Mouse (Mus musculus): ENCODE data around the gene Chsy1. TPM values are rescaled to one million over a fixed set of nuclear protein-coding genes. Genes with fewer than 3 reads are reported as not detected.

The Chsy1 gene
- polyA plus RNA-seq, 1 experiment from 2014 or later, result 11.4 TPM

GRCm38 (mm10) chr7:66142514-66142913 lies 33.2 kb downstream of the Chsy1 start:
- no peak for ATAC-seq
- no peak overlapping the region for H3K27ac ChIP-seq (ENCODE audit: low read length)
- H3K4me1 ChIP-seq (replicated peaks; ENCODE audit: control insufficient read depth, insufficient read depth, low read length), result peaks cover 39% of the 10 kb centered on the region
- no peak overlapping the region for H3K9ac ChIP-seq (replicated peaks; ENCODE audit: low read depth, low read length)
- 79% methylated on average over 7 of the region's 7 CpGs for WGBS
- no peaks in the 10 kb centered on the region for H3K36me3 ChIP-seq (ENCODE audit: control insufficient read depth, insufficient read depth)
- no peak overlapping the region for H3K4me2 ChIP-seq (ENCODE audit: low read length)
- no peaks in the 10 kb centered on the region for H3K9me3 ChIP-seq (ENCODE audit: control insufficient read depth, low read length)
- H3K27me3 ChIP-seq (replicated peaks; ENCODE audit: control insufficient read depth, insufficient read depth, low read length), result no peaks in the 10 kb centered on the region
- H3K4me3 ChIP-seq (replicated peaks; ENCODE audit: low read length), result no peak overlapping the region

GRCm38 (mm10) chr7:66144543-66144942 lies 35.2 kb downstream of the Chsy1 start:
- no peak overlapping the region for H3K4me3 ChIP-seq (replicated peaks; ENCODE audit: low read length)
- H3K4me2 ChIP-seq (ENCODE audit: low read length), result no peak overlapping the region
- peaks cover 31% of the 10 kb centered on the region for H3K4me1 ChIP-seq (replicated peaks; ENCODE audit: control insufficient read depth, insufficient read depth, low read length)
- no peak overlapping the region for H3K27ac ChIP-seq (ENCODE audit: low read length)
- H3K9me3 ChIP-seq (ENCODE audit: control insufficient read depth, low read length), result no peaks in the 10 kb centered on the region
- no peaks in the 10 kb centered on the region for H3K27me3 ChIP-seq (replicated peaks; ENCODE audit: control insufficient read depth, insufficient read depth, low read length)
- 91% methylated on average over 2 of the region's 2 CpGs for WGBS
- no peaks in the 10 kb centered on the region for H3K36me3 ChIP-seq (ENCODE audit: control insufficient read depth, insufficient read depth)
- H3K9ac ChIP-seq (replicated peaks; ENCODE audit: low read depth, low read length), result no peak overlapping the region
- ATAC-seq, result no peak

- no peaks in the 10 kb centered on the region for H3K27me3 ChIP-seq (replicated peaks; ENCODE audit: control insufficient read depth, insufficient read depth, low read length)
- H3K27ac ChIP-seq (ENCODE audit: low read length), result no peak overlapping the region
- WGBS, result 100% methylated on average over 1 of the region's 1 CpGs
- H3K4me1 ChIP-seq (replicated peaks; ENCODE audit: control insufficient read depth, insufficient read depth, low read length), result peaks cover 18% of the 10 kb centered on the region
- H3K9ac ChIP-seq (replicated peaks; ENCODE audit: low read depth, low read length), result no peak overlapping the region
- H3K9me3 ChIP-seq (ENCODE audit: control insufficient read depth, low read length), result no peaks in the 10 kb centered on the region
- H3K4me3 ChIP-seq (replicated peaks; ENCODE audit: low read length), result no peak overlapping the region
- ATAC-seq, result no peak
- no peaks in the 10 kb centered on the region for H3K36me3 ChIP-seq (ENCODE audit: control insufficient read depth, insufficient read depth)
- H3K4me2 ChIP-seq (ENCODE audit: low read length), result no peak overlapping the region
Observed at GRCm38 (mm10) chr7:66147156-66147555, 37.8 kb downstream of the Chsy1 start.

- Histone ChIP-seq H3K4me3 (replicated peaks; ENCODE audit: low read length) (no peak overlapping the region), H3K27ac (ENCODE audit: low read length) (no peak overlapping the region), H3K4me2 (ENCODE audit: low read length) (no peak overlapping the region), H3K4me1 (replicated peaks; ENCODE audit: control insufficient read depth, insufficient read depth, low read length) (peaks cover 13% of the 10 kb centered on the region), H3K9me3 (ENCODE audit: control insufficient read depth, low read length) (no peaks in the 10 kb centered on the region), H3K9ac (replicated peaks; ENCODE audit: low read depth, low read length) (no peak overlapping the region), H3K36me3 (ENCODE audit: control insufficient read depth, insufficient read depth) (peaks cover 4% of the 10 kb centered on the region; the same call in 1 of the 2 replicates), H3K27me3 (replicated peaks; ENCODE audit: control insufficient read depth, insufficient read depth, low read length) (no peaks in the 10 kb centered on the region)
- 94% methylated on average over 3 of the region's 3 CpGs for WGBS
- ATAC-seq, result no peak
Observed at GRCm38 (mm10) chr7:66147816-66148215, 38.5 kb downstream of the Chsy1 start.

- Histone ChIP-seq H3K9ac (replicated peaks; ENCODE audit: low read depth, low read length) (no peak overlapping the region), H3K27me3 (replicated peaks; ENCODE audit: control insufficient read depth, insufficient read depth, low read length) (no peaks in the 10 kb centered on the region), H3K4me3 (replicated peaks; ENCODE audit: low read length) (no peak overlapping the region), H3K4me1 (replicated peaks; ENCODE audit: control insufficient read depth, insufficient read depth, low read length) (peaks cover 11% of the 10 kb centered on the region), H3K27ac (ENCODE audit: low read length) (no peak overlapping the region), H3K9me3 (ENCODE audit: control insufficient read depth, low read length) (no peaks in the 10 kb centered on the region), H3K4me2 (ENCODE audit: low read length) (no peak overlapping the region), H3K36me3 (ENCODE audit: control insufficient read depth, insufficient read depth) (peaks cover 5% of the 10 kb centered on the region; the same call in 1 of the 2 replicates)
- WGBS, result 50% methylated on average over 8 of the region's 8 CpGs
- no peak for ATAC-seq
Observed at GRCm38 (mm10) chr7:66149506-66149905, 40.2 kb downstream of the Chsy1 start.

- H3K9ac ChIP-seq (replicated peaks; ENCODE audit: low read depth, low read length), result no peak overlapping the region
Observed at GRCm38 (mm10) chr7:66150411-66150810, 41.1 kb downstream of the Chsy1 start.

GRCm38 (mm10) chr7:66157413-66157812 lies 48.1 kb downstream of the Chsy1 start:
- Histone ChIP-seq H3K9me3 (ENCODE audit: control insufficient read depth, low read length) (no peaks in the 10 kb centered on the region), H3K27ac (ENCODE audit: low read length) (no peak overlapping the region), H3K9ac (replicated peaks; ENCODE audit: low read depth, low read length) (no peak overlapping the region), H3K27me3 (replicated peaks; ENCODE audit: control insufficient read depth, insufficient read depth, low read length) (no peaks in the 10 kb centered on the region), H3K4me1 (replicated peaks; ENCODE audit: control insufficient read depth, insufficient read depth, low read length) (peaks cover 4% of the 10 kb centered on the region; the same call in 1 of the 2 replicates), H3K36me3 (ENCODE audit: control insufficient read depth, insufficient read depth) (peaks cover 5% of the 10 kb centered on the region; the same call in 1 of the 2 replicates), H3K4me2 (ENCODE audit: low read length) (no peak overlapping the region), H3K4me3 (replicated peaks; ENCODE audit: low read length) (no peak overlapping the region)
- ATAC-seq, result no peak
- WGBS, result 56% methylated on average over 9 of the region's 9 CpGs

More at GRCm38 (mm10) chr7:66150411-66150810, 41.1 kb downstream of the Chsy1 start:
- no peak overlapping the region for H3K4me2 ChIP-seq (ENCODE audit: low read length)
- WGBS, result 68% methylated on average over 3 of the region's 3 CpGs
- no peaks in the 10 kb centered on the region for H3K9me3 ChIP-seq (ENCODE audit: control insufficient read depth, low read length)
- H3K4me3 ChIP-seq (replicated peaks; ENCODE audit: low read length), result no peak overlapping the region
- H3K4me1 ChIP-seq (replicated peaks; ENCODE audit: control insufficient read depth, insufficient read depth, low read length), result peaks cover 11% of the 10 kb centered on the region
- H3K36me3 ChIP-seq (ENCODE audit: control insufficient read depth, insufficient read depth), result peaks cover 5% of the 10 kb centered on the region; the same call in 1 of the 2 replicates
- ATAC-seq, result no peak
- H3K27ac ChIP-seq (ENCODE audit: low read length), result no peak overlapping the region
- no peaks in the 10 kb centered on the region for H3K27me3 ChIP-seq (replicated peaks; ENCODE audit: control insufficient read depth, insufficient read depth, low read length)

- H3K9me3 ChIP-seq (ENCODE audit: control insufficient read depth, low read length), result no peaks in the 10 kb centered on the region
- H3K4me3 ChIP-seq (replicated peaks; ENCODE audit: low read length), result no peak overlapping the region
- ATAC-seq, result no peak; the same call in 1 of the 2 replicates
- 95% methylated on average over 4 of the region's 4 CpGs for WGBS
- H3K36me3 ChIP-seq (ENCODE audit: control insufficient read depth, insufficient read depth), result no peaks in the 10 kb centered on the region
- H3K4me2 ChIP-seq (ENCODE audit: low read length), result no peak overlapping the region
- no peak overlapping the region for H3K9ac ChIP-seq (replicated peaks; ENCODE audit: low read depth, low read length)
- no peak overlapping the region for H3K27ac ChIP-seq (ENCODE audit: low read length)
- peaks cover 4% of the 10 kb centered on the region; the same call in 1 of the 2 replicates for H3K4me1 ChIP-seq (replicated peaks; ENCODE audit: control insufficient read depth, insufficient read depth, low read length)
- no peaks in the 10 kb centered on the region for H3K27me3 ChIP-seq (replicated peaks; ENCODE audit: control insufficient read depth, insufficient read depth, low read length)
Observed at GRCm38 (mm10) chr7:66157861-66158415, 48.6 kb downstream of the Chsy1 start.

GRCm38 (mm10) chr7:66158616-66159129 lies 49.4 kb downstream of the Chsy1 start:
- no peaks in the 10 kb centered on the region for H3K9me3 ChIP-seq (ENCODE audit: control insufficient read depth, low read length)
- H3K27me3 ChIP-seq (replicated peaks; ENCODE audit: control insufficient read depth, insufficient read depth, low read length), result no peaks in the 10 kb centered on the region
- H3K4me1 ChIP-seq (replicated peaks; ENCODE audit: control insufficient read depth, insufficient read depth, low read length), result peaks cover 4% of the 10 kb centered on the region; the same call in 1 of the 2 replicates
- H3K4me2 ChIP-seq (ENCODE audit: low read length), result no peak overlapping the region
- H3K36me3 ChIP-seq (ENCODE audit: control insufficient read depth, insufficient read depth), result no peaks in the 10 kb centered on the region
- ATAC-seq, result no peak
- no peak overlapping the region for H3K27ac ChIP-seq (ENCODE audit: low read length)
- no peak overlapping the region for H3K4me3 ChIP-seq (replicated peaks; ENCODE audit: low read length)
- WGBS, result 63% methylated on average over 9 of the region's 9 CpGs
- no peak overlapping the region for H3K9ac ChIP-seq (replicated peaks; ENCODE audit: low read depth, low read length)
